Mouse (Mus musculus) left cerebral cortex, adult 11 months (tissue): ENCODE measurements around the gene Nthl1.
A peak's percentile ranks its signal among the peaks of the same experiment; 100 is the strongest.
"Not testable (repeated sequence)": the region's sequence is repeated elsewhere in the genome, so short reads cannot be mapped to it uniquely, and the experiment has no call there.

ENCODE experiments used
- DNase-seq: peaks from one replicate; pipeline ENCODE4 v3.0.0; 2022; ENCODE audit warnings: low spot score

The Nthl1 gene

DNA sequence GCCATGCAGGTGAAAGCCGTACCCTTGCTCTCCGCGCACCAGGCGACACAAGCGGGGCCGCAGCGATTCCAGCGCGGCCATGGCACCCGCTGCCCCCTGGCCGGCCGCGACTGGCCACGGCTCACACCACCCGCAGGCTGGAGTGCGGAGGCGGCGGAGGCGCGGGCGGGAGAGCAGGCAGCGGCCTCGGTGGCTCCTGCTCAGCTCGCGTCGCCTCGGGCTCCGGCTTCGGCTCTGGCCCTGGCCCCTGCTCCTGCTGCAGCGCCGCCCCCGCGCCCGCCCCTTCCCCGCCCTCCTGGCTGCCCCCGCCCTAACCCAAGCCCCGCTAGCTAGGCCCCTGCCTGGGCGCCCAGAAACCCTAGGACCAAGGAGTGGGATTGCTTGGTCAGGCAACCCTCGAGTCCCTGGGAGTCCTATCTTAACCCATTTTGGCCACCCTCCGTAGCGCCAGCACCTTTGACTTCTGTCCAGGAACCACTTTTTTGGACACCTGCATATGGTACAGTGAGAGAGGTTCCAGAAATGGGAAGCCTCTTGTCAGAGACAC lies 17.7 kb downstream of the Nthl1 start, which contains the start of gene Slc9a3r2:
Gene Slc9a3r2 (minus strand): TSS at position 258 of the 547 bp plus-strand sequence.
- no peak for DNase-seq

GRCm38 (mm10) chr17:24650766-24651165 lies 18.3 kb downstream of the Nthl1 start:
- DNase-seq: no peak

- DNase-seq: no peak
These were observed 19.4 kb downstream of the Nthl1 start for GRCm38 (mm10) chr17:24651835-24652234.

DNA sequence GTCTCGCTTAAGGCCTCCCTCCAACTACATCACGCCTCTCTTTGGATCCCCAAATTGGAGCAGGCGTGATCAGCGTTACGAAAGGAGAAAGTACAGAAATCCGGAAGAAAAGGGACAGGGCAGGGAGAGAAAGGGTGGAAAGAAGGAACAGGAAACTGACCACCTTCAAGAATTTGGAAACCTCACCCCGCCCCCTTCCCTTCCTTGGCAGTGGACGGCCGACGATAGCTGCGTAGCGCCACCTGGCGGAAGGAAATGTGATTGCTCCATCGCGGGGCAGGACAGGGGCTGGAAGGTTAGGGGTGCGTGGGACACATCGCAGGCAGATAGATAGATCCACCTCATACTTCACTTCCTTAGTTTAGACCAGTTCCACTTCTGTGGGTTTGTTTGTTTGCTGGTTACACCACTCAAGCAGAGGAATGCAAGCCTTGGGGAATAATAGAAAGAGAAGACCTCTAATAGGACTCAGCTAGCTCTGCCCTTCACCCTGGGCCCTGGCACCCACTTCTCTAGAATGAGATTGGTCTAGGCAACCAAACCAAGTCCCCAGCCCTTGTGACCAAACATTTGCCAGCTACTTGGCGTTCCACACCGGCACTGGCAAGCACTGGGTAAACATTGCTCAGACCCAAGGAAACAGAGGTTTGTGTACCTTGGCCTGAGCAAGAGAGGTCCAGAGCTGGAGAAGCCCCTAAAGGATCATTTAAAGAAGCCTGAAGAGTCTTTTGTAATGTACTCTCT lies 21.7 kb downstream of the Nthl1 start:
- DNase-seq: no peak

GRCm38 (mm10) chr17:24654969-24655368 lies 22.5 kb downstream of the Nthl1 start:
- DNase-seq: no peak

DNA sequence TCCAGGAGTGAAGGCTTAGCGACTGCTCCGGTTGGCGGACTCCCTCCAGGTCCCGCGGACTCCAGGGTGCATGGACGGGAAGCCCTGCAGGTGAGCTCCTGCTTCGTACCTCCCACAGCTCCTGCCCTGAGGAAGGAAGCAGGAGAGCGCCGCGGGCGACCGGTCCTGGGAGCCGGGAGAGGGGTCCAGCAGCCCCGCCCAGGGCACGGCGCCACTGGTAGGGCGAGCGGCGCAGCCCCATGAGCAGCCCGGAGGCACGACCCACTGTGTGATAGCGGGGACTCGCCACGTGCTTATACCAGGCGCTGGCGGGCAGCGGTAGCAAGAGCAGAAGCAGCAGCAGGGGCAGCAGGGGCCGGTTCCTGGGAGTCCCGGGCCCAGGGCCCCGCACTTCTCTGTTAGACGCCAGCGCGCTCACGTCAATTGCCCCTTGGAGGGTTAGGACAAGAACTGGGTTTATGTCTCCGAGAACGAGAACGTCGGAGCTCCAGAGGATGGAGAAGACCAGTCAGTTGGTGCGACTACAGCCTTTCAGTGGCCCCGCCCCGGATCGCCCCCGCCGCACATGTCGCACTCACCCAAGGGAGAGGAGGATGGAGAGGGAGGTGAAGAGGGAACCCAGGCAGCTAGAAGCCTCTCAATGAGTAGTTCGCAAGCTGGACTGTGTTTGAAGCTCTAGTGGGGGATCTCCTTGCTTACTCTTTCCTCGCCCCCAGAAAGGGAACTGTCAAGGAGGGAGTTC lies 25.7 kb downstream of the Nthl1 start, which contains the start of gene Npw:
Gene Npw (minus strand): TSS at position 441 of the 742 bp plus-strand sequence.
- DNase-seq: no peak

DNA sequence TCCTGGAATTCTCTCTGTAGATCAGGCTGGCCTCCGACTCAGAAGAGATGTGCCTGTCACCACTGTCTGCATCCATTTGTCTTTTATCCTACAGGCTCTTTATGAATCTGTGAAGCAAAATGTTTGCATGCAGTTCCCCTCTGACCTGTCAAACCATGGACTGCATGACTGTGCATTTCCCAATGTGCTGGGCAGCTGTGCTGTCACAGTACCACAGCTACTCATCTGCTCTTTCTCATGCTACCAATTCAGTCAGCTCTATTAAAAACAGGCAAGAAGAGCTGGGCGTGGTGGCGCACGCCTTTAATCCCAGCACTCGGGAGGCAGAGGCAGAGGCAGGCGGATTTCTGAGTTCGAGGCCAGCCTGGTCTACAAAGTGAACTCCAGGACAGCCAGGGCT lies 34.5 kb downstream of the Nthl1 start:
- not testable (repeated sequence) for DNase-seq

- no peak for DNase-seq
These were observed 34.9 kb downstream of the Nthl1 start for GRCm38 (mm10) chr17:24667416-24667815.

DNA sequence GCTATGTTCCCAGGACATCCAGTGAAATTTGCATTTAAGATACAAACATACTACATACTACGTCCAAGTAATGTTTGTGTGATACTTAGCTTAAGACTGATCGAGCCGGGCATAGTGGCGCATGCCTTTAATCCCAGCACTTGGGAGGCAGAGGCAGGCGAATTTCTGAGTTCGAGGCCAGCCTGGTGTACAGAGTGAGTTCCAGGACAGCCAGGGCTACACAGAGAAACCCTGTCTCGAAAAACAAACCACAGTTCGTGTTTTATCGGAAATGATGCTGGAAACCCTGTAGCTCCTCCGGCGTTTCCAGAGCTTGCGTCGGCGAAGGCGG lies 36.7 kb downstream of the Nthl1 start:
- not testable (repeated sequence) for DNase-seq

GRCm38 (mm10) chr17:24669545-24670245 lies 37.2 kb downstream of the Nthl1 start, which contains the start of gene Zfp598:
Zfp598 (plus strand) TSS chr17:24669687.
- DNase-seq: peak; percentile 88

DNA sequence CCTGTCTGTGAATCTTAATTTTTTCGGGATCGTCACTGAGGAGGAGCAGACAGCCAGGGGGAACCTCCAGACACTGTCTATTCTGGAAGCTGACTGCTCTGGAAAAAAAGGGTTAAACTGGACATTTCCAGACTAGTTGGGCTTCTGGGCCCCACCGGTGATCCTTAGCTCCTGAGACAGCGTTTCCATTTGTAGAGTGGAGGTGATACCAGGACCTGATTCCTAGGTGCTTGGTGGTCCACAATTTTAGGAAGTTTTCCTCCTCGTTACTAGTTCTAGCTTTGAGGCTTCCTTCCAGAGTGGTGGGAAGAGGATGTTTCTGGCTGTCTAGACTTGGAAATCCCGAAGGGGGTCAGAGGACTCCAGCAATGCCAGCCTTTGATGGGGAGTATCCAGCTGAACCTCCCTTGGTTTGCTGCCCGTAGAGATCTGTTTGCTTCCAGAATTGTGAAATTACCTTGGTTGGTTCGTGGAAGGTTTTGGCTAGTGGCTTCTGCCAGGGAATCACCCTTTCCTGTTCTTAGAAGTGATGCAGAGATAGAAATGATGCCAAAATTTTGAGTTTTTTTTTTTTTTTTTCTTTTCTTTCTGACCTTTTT lies 37.9 kb downstream of the Nthl1 start:
- no peak for DNase-seq

DNA sequence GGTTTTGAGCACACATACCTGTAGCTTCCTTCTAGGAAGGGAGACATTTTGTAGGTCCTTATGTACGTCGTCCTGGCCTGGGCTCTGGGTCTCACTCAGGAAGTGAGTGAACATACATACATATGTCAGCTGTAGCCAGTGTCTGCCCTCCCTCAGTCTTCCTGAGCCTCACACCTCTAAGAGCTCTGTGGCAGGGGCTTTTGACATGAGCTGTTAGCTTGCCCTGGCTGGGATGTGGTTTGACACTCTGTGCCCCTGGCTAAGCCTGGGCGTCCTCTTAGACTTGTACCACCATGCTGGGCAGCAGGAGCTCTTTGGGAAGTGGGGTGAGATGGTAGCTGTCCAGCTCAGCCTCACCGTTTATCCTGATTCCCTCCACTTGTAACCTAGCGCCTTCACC lies 38.9 kb downstream of the Nthl1 start:
- no peak for DNase-seq

DNA sequence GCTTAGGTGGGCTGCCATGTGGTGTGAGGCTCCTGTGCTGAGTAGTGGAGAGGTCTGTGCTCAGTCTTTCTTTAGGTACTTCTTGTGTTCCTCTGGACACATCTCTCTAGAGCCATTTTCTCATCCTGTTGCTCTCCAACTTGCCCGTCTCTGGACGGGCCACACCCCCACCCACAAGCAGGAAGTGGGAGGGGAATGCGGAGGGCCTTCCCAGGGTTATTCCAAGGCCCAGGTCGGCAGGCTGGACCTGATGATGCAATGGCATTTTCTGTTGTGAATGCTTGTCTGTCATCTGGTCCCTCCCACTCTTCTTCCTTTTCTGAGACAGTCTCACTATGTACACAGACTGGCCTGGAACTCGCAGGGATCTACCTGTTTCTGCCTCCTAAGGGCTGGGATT lies 39.7 kb downstream of the Nthl1 start:
- no peak for DNase-seq

GRCm38 (mm10) chr17:24674277-24674676 lies 41.8 kb downstream of the Nthl1 start:
- no peak for DNase-seq

DNA sequence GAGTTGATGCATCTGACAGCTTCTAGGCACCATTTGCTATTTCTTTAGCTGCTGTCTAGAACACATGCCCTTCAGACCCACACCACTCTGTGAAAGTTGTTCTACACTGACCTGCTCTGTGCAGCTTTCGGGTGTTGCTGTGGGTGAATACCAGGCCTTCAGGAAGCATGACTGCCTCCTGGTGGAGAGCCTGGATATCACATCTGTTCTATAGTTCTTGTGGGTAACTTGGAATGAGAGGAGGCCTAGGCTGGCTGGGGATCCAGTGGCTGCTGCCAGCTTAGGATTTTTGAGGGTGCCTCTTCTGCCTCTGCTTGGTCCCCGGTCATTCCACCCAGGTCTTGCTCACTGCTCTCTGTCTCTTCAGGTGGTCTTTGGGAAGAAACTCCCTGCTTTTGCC lies 43.7 kb downstream of the Nthl1 start:
- no peak for DNase-seq

GRCm38 (mm10) chr17:24676877-24677276 lies 44.4 kb downstream of the Nthl1 start:
- no peak for DNase-seq

GRCm38 (mm10) chr17:24677500-24678080 lies 45.1 kb downstream of the Nthl1 start:
- DNase-seq: no peak

GRCm38 (mm10) chr17:24686514-24686913 lies 54.0 kb downstream of the Nthl1 start:
- no peak for DNase-seq

DNA sequence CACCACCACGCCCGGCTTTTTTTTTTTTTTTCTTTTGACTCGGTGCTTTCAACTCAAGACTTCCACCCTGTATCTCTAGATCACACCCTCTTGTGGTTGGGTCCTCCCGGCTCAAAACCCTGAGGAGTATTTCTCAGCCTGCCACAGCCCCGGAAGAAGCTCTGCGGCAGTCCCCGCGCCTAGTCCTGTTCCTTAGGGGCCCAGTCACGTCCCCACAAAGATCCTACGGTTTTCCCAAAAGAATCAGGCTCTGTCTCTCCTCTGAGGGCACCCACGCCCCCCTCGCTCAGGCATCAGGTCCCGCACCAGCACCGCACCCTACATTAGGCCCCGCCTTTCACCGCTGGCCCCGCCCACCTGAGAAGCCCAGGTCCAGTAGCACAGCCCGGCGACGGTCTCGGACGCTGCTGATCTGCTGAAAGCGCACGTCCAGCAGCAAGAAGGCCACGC lies 54.7 kb downstream of the Nthl1 start:
- DNase-seq: no peak

- DNase-seq: no peak
These were observed 55.1 kb downstream of the Nthl1 start for GRCm38 (mm10) chr17:24687599-24687998.
